Mouse (Mus musculus) adrenal gland, adult 2 months (tissue): ENCODE results near the gene Csnk1d. TPM values are rescaled to one million over a fixed set of nuclear protein-coding genes. Genes with fewer than 3 reads are reported as not detected.

ENCODE experiments used
- DNase-seq: peaks from one replicate; pipeline ENCODE4 v3.0.0; 2021
- polyA plus RNA-seq: library from polyadenylated mRNA; depleted of rRNA; stranded (reverse); fragments of >200 nt; gene quantifications from 2 replicates; pipeline ENCODE4 v1.2.3, GENCODE M21; 2012
- total RNA-seq, 2 experiments: library from RNA; stranded (reverse); gene quantifications; 2 replicates each; pipeline ENCODE4 v1.2.3; 2021

Csnk1d gene
- total and polyA plus RNA-seq, 3 experiments = 48.7 to 126 (median 114) TPM

DNA sequence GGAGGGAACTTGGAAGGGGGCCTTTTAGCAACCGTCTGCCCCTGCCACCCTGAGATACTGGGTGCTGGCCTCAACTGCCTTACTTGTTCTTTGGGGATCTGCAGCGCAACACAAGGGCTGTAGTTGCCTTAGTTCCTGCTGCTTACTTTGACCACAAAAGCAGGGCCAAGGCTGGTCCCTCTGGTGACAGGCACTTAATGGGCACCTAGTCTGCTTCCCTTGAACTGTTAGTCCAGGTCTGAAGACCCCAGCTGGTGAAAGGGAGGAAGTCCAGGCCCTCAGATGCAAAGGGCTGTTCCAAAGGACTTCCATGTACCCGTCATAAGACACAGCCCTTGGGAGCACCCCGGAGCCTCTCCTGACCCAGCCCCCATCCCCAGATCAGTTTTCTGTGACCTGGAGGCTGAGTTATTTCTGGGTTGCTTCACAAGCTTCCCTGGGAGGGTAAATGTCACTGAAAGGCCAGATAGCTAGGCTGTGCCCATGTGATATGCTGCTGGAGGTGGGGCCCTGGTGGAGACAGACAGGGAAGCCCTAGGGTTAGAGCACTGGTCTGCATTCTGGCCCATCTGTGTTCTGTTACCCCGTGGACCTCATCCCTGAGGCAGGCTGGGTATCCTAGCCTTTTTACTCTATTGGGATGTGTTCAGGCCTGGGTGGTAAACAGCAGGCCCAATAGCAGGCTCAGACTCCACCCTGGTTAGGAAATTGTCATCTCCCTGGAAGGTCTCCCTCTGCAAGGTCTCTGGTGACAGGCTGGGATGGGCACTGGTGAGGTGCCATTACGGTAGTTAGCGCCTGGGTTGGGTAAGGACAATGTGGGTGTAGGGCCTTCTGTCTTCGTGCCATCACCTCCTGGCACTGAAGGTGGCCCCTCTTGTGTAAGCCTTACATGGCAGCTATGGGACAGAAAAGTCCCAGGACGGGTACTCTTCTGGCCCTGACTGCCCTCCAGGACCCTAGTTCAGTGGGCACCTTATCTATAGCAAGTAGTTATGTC is 39.1 kb downstream of the Csnk1d start:
- DNase-seq = no peak

DNA sequence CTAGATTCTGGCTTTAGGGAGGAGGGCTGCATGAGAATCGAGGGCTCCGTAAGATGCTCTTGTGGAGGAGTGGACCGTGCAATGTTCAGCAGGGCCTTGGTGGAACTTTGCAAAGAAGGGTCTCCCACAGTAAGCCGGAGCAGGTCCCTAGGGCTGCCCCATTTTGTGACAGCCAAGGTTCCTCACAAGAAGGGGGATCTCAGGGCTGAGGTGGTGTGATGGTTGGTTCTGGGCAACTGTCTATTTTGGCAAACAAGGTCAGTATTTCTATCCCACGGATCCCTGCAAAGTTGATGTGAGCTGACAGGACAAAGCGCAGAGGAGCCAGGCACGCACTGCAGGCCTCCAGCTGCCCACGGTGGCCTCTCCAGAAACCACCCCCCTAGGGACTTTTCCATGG is 39.9 kb downstream of the Csnk1d start:
- DNase-seq = no peak

DNA sequence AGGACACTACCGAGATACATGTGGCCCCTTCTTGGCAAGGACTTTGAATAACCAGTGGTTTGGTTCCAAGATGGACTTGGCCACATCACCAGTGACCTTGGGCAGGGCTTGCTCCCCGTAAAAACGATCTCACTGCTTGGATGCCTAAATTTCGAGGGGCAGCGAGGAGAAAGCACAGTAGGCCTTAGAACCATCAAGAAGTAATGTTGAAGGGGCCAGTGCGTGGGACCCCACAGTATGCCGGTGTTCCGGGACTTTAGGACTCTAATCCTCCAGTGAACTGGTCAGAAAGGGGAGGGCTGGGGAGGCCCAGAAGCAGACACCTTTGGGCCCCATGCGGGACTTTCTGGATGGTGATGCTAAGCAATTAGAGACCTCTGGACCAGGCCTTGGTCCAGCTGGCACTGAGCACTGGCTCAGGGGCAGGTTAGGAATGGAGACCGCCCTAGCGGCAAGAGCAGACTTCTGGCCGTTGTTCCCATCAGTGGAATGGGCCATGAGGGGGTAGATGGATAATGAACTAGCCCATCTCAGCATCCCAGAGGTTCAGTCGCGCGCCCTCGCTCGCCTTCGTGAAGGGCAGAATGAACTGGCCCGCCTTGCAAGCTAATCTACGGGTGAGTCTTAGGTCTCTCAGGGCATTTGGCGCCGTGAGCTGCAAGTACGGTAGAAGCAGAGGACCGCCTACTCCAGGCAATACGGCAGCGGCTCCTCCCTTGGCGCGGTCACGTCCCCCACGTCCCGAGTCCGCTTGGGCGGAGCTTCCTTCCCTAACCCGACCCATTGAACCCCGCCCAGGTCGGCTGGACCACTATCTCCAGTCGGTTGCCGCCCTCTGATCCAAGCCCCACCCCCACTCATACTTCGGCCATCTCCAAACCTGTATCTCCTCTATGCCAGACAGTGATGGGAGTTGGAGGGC is 40.6 kb downstream of the Csnk1d start:
- DNase-seq = peak; percentile 90

DNA sequence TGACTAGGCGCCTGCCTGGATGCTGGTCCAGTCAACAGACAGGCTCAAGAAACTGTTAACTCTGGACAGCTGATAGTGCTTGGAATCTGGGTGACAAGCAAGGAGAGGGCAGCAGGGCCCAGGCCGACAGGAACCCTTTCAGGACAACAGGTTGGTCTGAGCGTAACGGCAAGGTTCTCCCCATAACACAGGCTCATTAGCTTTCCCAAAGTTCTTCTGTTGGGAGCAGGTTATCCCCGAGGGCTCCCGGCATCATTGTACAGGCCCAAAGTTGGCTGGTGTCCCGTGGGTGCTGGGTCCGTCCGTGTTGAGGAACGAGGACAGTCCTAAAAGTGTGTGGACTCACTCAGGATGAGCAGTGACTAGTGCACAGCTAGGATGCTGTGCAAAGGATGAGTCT is 41.3 kb downstream of the Csnk1d start:
- DNase-seq = no peak

DNA sequence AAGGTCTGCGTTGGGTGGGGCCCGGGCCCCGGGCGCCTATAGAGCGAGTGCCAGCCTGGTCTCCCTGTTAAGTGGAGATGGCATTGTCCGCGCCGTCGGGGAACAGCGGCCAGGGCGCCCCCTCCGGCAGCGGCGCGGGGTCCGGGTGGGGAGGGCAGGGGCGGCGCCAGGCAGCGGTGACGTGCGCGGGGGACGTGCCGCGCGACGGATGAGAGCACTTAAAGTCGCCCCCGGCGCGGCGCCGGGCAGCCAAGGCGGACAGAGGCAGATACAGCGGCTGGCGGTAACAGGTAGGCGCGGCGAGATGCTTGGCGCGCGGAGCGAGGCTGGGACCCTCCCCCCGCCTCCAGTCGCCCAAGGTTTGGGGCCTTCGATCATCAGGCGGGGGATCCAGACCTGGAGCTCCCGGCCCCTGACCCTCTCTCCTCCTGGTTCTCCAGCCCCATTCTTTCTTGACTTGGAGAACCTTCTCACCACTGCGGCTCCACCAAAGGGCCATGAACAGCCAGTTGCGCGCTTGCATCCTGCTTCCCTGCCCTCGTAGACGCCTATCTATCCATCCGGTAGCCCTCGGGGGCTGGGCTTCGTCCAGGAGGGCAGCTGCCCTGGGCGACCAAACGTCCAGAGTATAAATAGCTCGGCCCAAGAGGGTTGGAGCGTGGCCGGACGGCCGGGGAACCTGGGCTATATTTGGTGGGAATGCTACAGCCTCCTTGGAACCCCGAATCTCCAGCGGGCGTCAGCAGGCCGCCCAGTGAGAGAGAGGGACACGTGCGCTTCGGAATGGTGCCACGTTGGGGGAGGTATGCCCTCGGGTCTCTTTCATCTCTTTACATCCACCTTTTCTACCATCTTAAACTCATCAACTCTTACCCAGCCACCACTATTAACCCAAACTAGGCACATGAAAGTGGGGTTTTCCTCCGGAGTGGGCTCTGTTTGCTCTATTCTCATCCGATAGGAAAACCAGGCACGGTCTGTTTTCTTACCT is 42.0 kb downstream of the Csnk1d start:
- no peak for DNase-seq

DNA sequence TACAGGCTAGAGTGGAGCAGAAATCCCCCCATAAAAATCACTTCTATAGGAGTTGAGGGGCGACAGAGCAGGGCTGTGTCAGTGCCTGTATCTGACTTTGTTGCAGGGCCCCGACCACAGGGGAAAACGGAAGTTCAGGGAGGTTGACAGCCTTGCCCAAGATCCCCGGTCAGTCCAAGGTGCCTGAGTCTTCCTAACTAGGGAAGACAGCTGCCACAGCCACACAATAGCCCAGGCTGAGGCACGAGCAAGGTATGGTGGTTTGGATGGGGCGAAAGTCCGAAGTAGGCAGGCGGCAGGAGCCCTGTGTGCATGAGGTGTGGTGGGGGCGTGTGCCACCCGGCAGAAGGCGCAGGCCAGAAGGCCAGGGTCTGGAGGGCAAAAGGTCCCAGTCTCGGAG is 42.8 kb downstream of the Csnk1d start, which contains the start of gene Slc16a3:
Gene Slc16a3, plus strand, starts transcription at position 153 of the 400 bp plus-strand sequence.
- no peak for DNase-seq

DNA sequence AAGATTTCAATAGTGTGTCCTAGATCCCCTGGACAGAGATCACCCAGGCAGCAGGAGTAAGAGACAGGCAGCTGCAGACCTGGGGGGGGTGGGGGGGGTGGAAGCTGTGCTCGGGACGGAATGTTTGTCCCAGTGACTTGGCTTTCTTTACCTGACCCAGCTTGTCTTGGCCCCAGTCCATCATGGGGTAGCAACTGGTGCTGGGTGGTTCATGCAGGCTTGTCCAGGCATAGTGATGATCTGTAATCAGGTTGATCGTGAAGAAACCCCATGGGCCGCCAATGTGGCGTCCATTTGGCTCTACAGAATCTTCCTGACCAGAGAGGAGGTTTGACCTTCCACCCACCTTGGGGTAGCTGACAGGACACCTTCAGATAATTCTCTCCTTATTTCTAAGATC is 45.2 kb downstream of the Csnk1d start:
- no peak for DNase-seq

DNA sequence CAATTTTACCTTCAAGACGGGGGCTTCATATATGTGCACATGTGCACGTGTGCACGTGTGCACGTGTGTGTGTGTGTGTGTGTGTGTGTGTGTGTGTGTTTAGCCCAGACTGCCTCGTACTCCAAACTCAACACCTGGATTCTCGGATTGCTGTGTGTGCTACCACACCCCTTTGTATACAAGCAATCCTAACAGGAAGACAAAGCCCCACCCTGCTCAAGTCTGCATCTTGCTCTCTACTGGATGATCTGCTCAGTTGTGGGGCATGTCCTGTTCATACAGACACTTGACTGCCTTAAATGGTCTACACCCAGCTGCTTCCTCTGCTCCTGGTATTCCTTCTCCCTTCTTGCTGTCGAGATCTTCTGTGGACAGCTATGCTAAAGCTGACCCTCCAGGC is 45.9 kb downstream of the Csnk1d start:
- DNase-seq = no peak

DNA sequence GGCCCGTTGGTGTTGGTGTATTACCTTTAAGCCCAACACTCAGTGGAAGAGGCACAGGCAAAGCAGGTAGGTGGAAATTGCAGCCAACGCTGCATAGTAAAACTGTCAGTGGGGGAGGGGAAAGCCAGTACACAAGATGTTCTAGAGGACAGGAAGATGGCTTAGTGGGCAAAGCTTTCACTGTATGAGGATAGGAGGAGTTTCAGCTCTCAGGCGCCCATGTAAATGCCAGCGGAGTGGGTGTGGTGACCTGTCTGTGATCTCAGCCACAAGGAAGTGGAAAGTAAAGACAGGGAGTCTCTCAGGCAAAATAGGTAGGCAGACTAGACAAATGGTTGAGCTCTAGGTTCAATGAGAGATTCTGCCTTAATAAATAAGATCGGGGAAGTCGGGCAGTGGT is 50.2 kb downstream of the Csnk1d start:
- no peak for DNase-seq

DNA sequence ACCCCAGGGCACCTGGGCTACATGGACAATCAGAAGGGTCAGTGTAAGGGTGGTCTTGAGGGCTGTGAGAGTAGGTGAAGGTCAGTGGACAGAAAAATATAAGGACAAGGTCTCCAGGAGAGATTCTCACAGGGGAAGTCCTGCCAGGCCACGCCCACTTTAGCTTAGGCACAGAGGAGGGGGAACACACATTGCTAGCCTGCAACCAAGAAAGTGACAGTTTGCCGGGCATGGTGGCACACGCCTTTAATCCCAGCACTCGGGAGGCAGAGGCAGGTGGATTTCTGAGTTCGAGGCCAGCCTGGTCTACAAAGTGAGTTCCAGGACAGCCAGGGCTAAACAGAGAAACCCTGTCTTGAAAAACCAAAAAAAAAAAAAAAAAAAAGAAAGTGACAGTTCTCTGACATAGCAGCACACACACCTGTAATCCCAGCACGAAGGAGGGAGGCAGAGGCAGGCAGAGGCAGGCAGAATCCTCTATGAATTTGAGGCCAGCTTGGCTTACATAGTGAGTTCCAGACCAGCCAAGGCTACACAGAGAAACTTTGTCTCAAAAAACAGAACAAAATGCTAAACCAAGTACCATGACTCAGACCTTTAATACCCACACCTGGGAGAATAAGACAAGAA is 51.3 kb downstream of the Csnk1d start:
- no peak for DNase-seq

DNA sequence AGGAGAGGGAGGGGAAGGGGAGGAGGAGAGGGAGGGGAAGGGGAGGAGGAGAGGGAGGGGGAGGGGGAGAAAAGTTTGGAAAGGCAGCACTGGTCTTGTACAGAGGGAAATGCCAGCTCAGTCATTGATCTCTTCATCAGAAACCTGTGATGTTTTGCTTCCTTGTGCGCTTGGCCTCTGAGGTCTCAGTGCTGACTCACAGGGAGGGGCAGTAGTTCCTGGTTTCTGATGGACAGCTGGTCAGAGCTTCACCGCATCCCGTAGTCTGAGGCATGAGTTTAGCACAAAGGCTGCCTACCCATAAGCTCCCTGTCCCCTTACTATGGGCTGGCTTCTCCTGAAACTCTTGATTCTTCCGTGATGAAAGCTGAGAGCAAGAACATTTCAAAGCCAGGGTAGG is 52.3 kb downstream of the Csnk1d start:
- no peak for DNase-seq

DNA sequence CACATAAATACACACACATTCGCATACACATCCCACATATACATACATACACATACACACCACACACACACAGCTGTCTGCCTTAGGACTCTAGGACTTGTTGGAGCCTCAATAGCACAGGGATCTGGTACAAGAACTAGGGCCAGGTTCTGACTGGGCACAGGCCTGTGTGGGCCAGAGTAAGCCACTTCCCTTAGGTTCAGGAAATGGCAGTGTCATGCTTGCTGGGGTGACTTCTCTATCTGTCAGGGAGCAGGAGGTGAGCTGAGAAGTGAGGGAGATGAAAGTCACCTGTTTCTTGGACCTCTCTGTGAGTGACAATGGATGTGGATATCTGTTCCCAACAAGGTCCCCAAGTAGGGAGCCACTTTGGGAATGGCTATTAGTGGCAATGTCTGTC is 53.2 kb downstream of the Csnk1d start:
- DNase-seq = no peak

DNA sequence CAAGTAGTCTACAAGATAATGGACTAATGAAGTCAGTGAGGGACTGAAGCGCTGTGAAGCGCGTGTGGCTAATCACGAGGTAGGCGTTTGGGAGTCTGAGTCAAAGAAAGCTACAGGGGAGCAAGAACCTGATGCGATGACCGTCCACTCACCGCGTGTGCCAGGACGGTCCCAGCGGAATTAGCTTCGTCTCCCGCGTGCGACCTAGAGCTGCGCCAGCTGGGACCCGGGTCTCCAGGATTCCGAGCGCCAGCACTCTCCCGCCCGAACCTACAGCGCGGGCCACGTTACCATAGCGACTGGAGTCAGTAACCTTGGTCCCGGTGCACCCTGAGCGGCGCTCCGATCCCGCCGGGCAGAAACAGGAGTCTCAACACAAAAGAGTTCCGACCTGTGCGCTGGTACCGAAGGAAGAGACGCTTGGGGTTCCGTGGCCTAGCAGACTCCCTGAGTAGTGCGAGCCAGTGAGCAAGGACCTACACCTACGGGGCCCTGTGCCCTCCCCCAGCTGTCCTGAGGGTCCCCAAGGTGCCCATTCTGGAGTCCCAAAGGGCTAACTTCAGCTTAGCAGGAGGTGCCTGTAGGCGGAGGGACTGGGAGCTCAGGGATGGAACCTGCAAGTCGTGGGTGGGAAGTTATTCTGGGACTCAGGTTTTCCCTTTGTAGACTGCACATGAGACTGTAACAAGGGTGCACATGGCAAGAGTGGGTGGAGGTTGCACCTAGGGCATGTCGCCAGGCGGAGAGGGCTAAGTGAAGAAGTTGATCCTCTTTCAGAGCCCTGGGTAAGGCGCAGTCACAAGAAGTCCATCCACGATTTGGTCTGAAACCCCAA is 58.3 kb downstream of the Csnk1d start, which contains the start of gene Ccdc57:
Gene Ccdc57, minus strand, starts transcription at position 309 of the 835 bp plus-strand sequence.
- DNase-seq = peak; percentile 93

DNA sequence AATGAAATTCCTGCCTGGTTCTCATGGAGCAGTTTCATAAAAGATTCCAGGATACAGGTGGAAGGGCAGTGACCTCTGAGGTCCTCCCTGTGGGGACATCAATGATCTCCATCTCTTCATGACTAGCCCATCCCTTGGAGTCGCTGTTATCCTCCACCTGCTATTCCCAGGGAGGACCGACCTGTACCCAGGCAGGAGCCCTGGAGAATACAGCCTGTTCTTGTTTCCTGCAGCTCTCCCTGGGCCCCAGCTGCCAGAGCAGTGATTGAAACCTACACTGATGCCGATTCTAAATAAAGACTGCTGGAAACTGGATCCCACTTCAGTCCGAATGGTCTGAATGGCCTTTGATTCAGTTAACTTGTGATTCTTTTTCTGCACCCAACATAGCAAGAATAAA is 59.7 kb downstream of the Csnk1d start:
- no peak for DNase-seq

DNA sequence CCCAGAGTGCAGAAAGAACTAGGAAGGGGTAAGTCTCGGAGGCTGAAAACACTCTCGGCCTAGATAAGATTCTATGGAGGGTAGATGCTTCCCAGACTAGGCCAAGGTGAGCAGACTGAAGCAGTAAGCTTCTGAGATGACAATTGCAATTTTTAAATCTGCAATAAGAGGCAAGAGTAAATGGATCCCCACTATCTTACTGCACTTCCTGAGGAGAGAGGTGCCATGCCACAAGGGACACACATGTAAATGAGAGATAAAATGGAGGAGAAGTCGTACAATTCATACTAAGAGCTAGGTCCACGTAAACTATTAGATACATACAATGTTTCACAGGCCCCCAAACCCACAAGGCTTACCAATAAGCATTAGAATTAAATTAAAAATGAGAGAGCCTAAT is 62.7 kb downstream of the Csnk1d start:
- no peak for DNase-seq

DNA sequence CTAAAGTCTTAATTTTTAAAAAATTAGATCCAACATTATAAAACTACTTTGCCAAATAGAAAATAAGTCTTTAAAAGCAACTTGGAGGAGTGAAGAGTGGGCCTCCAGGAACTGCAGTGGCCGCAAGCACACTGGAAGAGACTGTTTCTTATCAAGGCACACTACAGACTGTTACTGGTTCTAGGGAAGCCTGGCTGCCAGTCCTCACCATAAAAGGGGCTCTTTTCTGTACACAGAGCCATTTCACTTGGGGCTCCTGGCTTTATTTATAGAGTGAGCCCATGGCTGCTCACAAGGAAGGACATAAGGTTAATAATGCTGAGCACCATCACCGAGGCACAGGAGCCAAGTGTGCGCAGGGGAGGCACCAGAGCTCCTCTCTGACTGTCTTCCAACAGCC is 68.6 kb downstream of the Csnk1d start:
- DNase-seq = no peak

DNA sequence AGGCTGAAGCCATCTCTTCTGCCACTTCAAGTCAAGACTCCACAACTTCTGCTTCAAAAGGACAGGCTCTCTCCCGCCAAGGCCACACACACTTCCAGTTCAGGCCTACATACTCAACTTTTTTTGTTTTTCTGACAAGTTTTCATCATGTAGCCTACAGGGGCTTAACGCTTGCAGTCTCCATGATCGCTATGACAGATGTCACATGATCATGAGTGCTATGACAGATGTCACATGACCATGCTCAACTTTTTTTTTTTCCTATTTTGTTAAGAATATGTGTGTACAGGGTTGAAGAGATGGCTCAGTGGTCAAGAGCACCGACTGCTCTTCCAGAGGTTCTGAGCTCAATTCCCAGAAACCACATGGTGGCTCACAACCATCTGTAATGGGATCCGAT is 73.4 kb downstream of the Csnk1d start:
- DNase-seq = no peak

DNA sequence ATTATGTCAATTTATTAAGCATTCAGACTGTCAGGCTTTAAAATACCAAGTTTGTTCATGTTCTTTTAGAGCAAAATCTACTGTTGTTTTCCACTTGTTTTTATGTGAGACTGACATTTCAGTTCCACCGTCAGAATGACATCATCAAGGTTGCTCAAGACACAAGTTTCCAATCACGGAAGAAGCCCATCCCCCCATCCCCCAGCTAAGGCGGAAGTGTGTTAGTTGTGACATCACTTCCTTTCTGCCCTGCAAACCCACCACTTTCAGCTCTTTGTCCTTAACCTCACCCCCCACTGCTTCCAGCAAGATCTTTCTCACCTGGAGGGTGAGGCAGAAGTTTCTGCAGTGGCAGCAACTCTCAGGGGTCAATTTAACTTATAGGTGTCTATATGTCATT is 74.7 kb downstream of the Csnk1d start:
- DNase-seq = peak; percentile 33

DNA sequence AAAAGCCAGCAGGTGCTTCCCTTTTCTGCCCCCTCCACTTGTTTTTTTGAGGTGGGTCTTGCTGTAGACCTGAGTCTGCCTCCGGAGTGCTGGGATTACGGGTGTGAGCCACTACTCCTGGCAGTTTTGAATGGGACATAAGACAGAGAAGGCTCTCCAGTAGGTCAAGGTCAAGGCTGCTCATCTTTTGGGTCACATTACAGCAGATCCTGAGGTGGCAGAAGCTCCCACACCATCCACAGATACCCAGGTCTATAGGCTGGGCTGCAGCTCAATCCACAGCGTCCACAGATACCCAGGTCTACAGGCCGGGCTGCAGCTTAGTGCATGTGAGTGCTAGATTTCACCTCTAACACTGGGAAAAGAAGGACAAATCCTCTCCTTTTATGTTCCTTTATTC is 77.3 kb downstream of the Csnk1d start:
- DNase-seq = no peak
